Mouse (Mus musculus): ENCODE measurements around the gene Oit3.

DNA sequence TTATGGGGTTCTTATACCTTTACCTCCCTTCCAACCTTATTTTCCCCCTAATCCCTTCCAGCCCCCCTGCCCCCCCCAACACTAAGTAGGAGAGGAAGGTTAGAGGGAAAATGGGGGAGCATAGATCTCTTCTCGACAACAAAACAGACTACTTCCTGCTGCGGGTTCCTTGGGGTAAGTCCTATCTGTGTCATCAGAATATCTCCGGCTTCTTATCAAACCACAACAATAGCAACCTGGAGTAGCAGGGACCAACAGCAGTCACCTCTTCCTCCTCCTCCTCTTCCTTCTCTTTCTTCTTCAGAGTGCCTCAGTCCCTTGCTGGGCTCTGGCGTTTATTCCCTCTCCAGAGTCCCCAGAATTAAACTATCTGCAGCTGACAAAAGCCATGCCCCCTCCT is 49.7 kb downstream of the Oit3 start:
- TF ChIP-seq CTCF (IDR thresholded peaks at IDR 0.05) = no peak
- TF ChIP-seq EP300 (IDR thresholded peaks at IDR 0.05) = no peak
